Mouse (Mus musculus) MEL (cell line): ENCODE data around the gene Cpn2. TPM values are rescaled to one million over a fixed set of nuclear protein-coding genes. Genes with fewer than 3 reads are reported as not detected.

Experiments
- DNase-seq: peaks from one replicate; pipeline ENCODE4 v3.0.0; 2011; ENCODE audit warnings: low read depth, low spot score
- H3K27ac ChIP-seq: 2 replicates; pipeline ENCODE4 v1.5.1; 2012; ENCODE audit warnings: low read depth, mild to moderate bottlenecking, control low read depth, low read length, moderate library complexity; ENCODE audit not compliant: control insufficient read depth
- H3K27me3 ChIP-seq, 2 experiments: fragments of 150-350 bp in 1 of 2; sonication (generic) in 1 of 2; 2 replicates each; pipeline ENCODE4 v1.6.1; 2012; ENCODE audit warnings: low read length in 2 of 2, mild to moderate bottlenecking in 2 of 2, improper control_type of control experiment in 1 of 2, moderate library complexity in 1 of 2; ENCODE audit not compliant: insufficient read depth in 2 of 2, control insufficient read depth in 1 of 2
- H3K36me3 ChIP-seq, 2 experiments: 2 replicates each; pipeline ENCODE4 v1.6.1; 2012 to 2014; ENCODE audit warnings: low read length in 2 of 2, improper control_type of control experiment in 1 of 2, inconsistent platforms in 1 of 2, mild to moderate bottlenecking in 1 of 2; ENCODE audit not compliant: insufficient read depth in 2 of 2, control insufficient read depth in 1 of 2
- H3K4me1 ChIP-seq, 2 experiments: fragments of 150-350 bp in 1 of 2; sonication (generic) in 1 of 2; 2 replicates each; pipeline ENCODE4 v1.6.1; 2012; ENCODE audit warnings: low read length in 2 of 2, improper control_type of control experiment in 1 of 2, mild to moderate bottlenecking in 1 of 2; ENCODE audit not compliant: insufficient read depth in 2 of 2, control insufficient read depth in 1 of 2
- H3K4me3 ChIP-seq, 2 experiments: fragments of 150-350 bp in 1 of 2; sonication (generic) in 1 of 2; 2 replicates each; pipeline ENCODE4 v1.5.1; 2012; ENCODE audit warnings: low read depth in 2 of 2, low read length in 2 of 2, mild to moderate bottlenecking in 2 of 2, moderate library complexity in 2 of 2, control low read depth in 1 of 2, improper control_type of control experiment in 1 of 2; ENCODE audit not compliant: control insufficient read depth in 1 of 2, insufficient read depth in 1 of 2
- H3K79me2 ChIP-seq: 2 replicates; pipeline ENCODE4 v1.6.1; 2012; ENCODE audit warnings: mild to moderate bottlenecking, low read length, moderate library complexity; ENCODE audit not compliant: control insufficient read depth, poor library complexity, insufficient read depth
- H3K9ac ChIP-seq: 2 replicates; pipeline ENCODE4 v1.6.1; 2012; ENCODE audit warnings: low read depth, mild to moderate bottlenecking, control low read depth, low read length, moderate library complexity; ENCODE audit not compliant: control insufficient read depth, poor library complexity, severe bottlenecking
- H3K9me3 ChIP-seq: fragments of 150-350 bp; sonication (generic); replicated peaks from 2 replicates; pipeline ENCODE4 v1.6.1; 2012; ENCODE audit warnings: mild to moderate bottlenecking, low read length, improper control_type of control experiment, moderate library complexity; ENCODE audit not compliant: insufficient read depth
- CHD1 ChIP-seq: IDR thresholded peaks from 2 replicates; pipeline ENCODE4 v1.6.1; 2012; ENCODE audit warnings: low read depth, mild to moderate bottlenecking, inconsistent platforms, low read length, improper control_type of control experiment
- CHD2 ChIP-seq: IDR thresholded peaks from 2 replicates; pipeline ENCODE4 v1.6.1; 2011; ENCODE audit warnings: low read length, improper control_type of control experiment
- ETS1 ChIP-seq: IDR thresholded peaks from 2 replicates; pipeline ENCODE4 v1.6.1; 2012; ENCODE audit warnings: low read depth, mild to moderate bottlenecking, inconsistent platforms, low read length, improper control_type of control experiment, moderate library complexity
- JUND ChIP-seq: IDR thresholded peaks from 2 replicates; pipeline ENCODE4 v1.6.1; 2011; ENCODE audit warnings: low read depth, mild to moderate bottlenecking, improper control_type of control experiment, low read length
- KAT2A ChIP-seq: conservative IDR thresholded peaks from 2 replicates; pipeline ENCODE4 v1.6.1; 2012; ENCODE audit warnings: low read depth, low read length, improper control_type of control experiment, inconsistent platforms
- MAX ChIP-seq: IDR thresholded peaks from 2 replicates; pipeline ENCODE4 v1.6.1; 2011; ENCODE audit warnings: low read length, improper control_type of control experiment
- MAZ ChIP-seq: IDR thresholded peaks from 2 replicates; pipeline ENCODE4 v1.6.1; 2012; ENCODE audit warnings: low read depth, mild to moderate bottlenecking, inconsistent platforms, low read length, improper control_type of control experiment
- MXI1 ChIP-seq: IDR thresholded peaks from 2 replicates; pipeline ENCODE4 v1.6.1; 2011; ENCODE audit warnings: mild to moderate bottlenecking, low read depth, low read length, improper control_type of control experiment
- MYB ChIP-seq: IDR thresholded peaks from 2 replicates; pipeline ENCODE4 v1.6.1; 2011; ENCODE audit warnings: mild to moderate bottlenecking, low read depth, low read length, improper control_type of control experiment
- MYC ChIP-seq: IDR thresholded peaks from 2 replicates; pipeline ENCODE4 v1.6.1; 2011; ENCODE audit warnings: low read depth, mild to moderate bottlenecking, low read length, improper control_type of control experiment, moderate library complexity
- POLR2AphosphoS5 ChIP-seq: IDR thresholded peaks from 2 replicates; pipeline ENCODE4 v1.6.1; 2012; ENCODE audit warnings: low read depth, borderline replicate concordance, mild to moderate bottlenecking, inconsistent platforms, low read length, moderate library complexity, mixed read lengths
- RAD21 ChIP-seq: IDR thresholded peaks from 2 replicates; pipeline ENCODE4 v1.6.1; 2011; ENCODE audit warnings: mild to moderate bottlenecking, low read depth, low read length, improper control_type of control experiment
- SIN3A ChIP-seq: IDR thresholded peaks from 2 replicates; pipeline ENCODE4 v1.6.1; 2012; ENCODE audit warnings: low read length, improper control_type of control experiment, inconsistent platforms
- UBTF ChIP-seq: IDR thresholded peaks from 2 replicates; pipeline ENCODE4 v1.6.1; 2012; ENCODE audit warnings: low read depth, mild to moderate bottlenecking, inconsistent platforms, low read length, improper control_type of control experiment, moderate library complexity, borderline replicate concordance; ENCODE audit not compliant: insufficient read depth
- USF1 ChIP-seq: IDR thresholded peaks from 2 replicates; pipeline ENCODE4 v1.6.1; 2014; ENCODE audit warnings: low read depth, mild to moderate bottlenecking, inconsistent platforms, low read length, improper control_type of control experiment, moderate library complexity
- ZMIZ1 ChIP-seq: IDR thresholded peaks from 2 replicates; pipeline ENCODE4 v1.6.1; 2012; ENCODE audit warnings: low read depth, mild to moderate bottlenecking, inconsistent platforms, low read length, improper control_type of control experiment, moderate library complexity
- ZNF384 ChIP-seq: IDR thresholded peaks from 2 replicates; pipeline ENCODE4 v1.6.1; 2012; ENCODE audit warnings: low read depth, mild to moderate bottlenecking, inconsistent platforms, low read length, improper control_type of control experiment
- polyA plus RNA-seq, 2 experiments: library from polyadenylated mRNA; stranded (reverse) in 1 of 2; unstranded in 1 of 2; fragments of >175 nt in 1 of 2; fragments of >200 nt in 1 of 2; gene quantifications; 2 replicates each; pipeline versions ENCODE4 v1.2.1 to v1.2.4; 2012; ENCODE audit warnings: low replicate concordance in 2 of 2, low read depth in 1 of 2; ENCODE audit not compliant: insufficient read length in 2 of 2, insufficient read depth in 1 of 2, missing spikeins in 1 of 2
- total RNA-seq: library from RNA; depleted of rRNA; stranded (reverse); fragments of 300-350 nt; gene quantifications from 2 replicates; pipeline ENCODE4 v1.2.3, GENCODE M21; 2012

The Cpn2 gene
- total and polyA plus RNA-seq, 3 experiments: not detected

DNA sequence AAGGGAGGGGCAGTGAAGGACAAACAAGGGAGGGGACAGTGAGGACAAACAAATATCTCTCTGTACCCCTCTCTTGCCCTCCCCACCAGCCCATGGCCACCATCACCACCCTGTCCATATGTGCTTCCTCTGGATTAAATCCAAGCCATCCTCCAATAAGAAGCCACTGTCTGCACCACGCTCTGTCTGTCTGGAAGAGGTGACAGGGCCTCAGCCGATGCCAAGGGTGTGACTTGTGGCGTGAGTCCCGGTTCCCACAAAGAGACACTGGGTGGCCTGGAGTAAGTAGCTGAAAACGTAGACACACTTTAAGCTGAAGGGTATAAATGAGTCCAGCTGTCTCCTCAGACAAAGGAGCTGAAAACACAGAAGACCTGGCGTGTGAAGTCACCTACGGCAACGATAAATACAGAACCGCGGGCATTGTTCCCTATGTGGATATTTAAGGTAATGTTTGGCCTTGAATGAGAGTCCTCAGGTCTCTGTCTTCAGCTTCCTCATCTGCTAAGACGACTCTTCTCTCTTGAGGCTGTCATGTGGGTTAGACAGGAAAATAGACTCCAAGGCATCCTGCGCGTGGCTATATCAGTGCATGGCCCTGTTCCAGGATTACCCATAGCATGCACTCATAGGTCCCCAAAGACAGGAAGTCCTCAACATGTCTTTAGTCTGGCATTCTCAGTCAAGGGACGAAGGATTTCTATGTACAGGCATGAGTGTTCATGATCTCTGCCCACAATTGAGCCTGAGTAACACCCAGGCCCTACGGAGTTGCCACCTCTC lies 8.4 kb upstream of the Cpn2 start:
- peaks cover 0 to 5% of the 10 kb centered on the region in 2 experiments; a peak in 1 of 4 replicates for H3K4me1 ChIP-seq
- no peaks in the 10 kb centered on the region for H3K36me3 ChIP-seq
- TF ChIP-seq KAT2A (no peak), USF1 (no peak), ZNF384 (no peak), UBTF (no peak), CHD1 (no peak), MYB (no peak), MXI1 (no peak), MAZ (no peak), ETS1 (no peak), RAD21 (no peak), JUND (no peak), MAX (no peak)
- H3K4me3 ChIP-seq: no peak overlapping the region
- no peak overlapping the region for H3K27ac ChIP-seq
- no peaks in the 10 kb centered on the region for H3K9me3 ChIP-seq
- H3K79me2 ChIP-seq: no peaks in the 10 kb centered on the region
- peaks cover 0 to 5% of the 10 kb centered on the region in 2 experiments; a peak in 2 of 4 replicates for H3K27me3 ChIP-seq
- no peak overlapping the region for H3K9ac ChIP-seq
- DNase-seq: peak; percentile 56

DNA sequence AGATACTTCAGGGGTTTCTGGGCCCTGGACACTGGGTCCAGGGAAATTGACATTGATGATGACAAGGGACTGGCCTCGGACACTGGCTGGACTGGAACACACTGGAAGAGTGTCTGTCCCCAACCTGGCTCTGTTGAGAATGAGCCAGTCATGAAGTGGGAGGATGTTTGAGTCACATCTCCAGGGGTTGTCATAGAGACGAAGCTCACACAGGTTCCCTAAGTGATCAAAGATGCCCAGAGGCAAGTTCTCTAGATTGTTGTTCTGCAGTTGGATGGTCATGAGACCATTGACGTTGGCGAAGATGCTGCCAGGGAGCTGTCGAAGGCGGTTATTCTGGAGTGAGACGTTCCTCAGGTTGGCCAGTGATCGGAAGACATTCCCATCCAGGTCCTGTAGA lies 5.8 kb upstream of the Cpn2 start:
- DNase-seq: no peak
- Histone ChIP-seq H3K27me3 (peaks cover 2 to 7% of the 10 kb centered on the region in 2 experiments; a peak in 2 of 4 replicates), H3K4me3 (no peak overlapping the region)

More for the DNA sequence above, 5.8 kb upstream of the Cpn2 start:
- H3K27ac ChIP-seq: no peak overlapping the region
- no peaks in the 10 kb centered on the region for H3K36me3 ChIP-seq
- no peak for TF ChIP-seq KAT2A
- TF ChIP-seq JUND: no peak
- no peak for TF ChIP-seq SIN3A
- TF ChIP-seq USF1: no peak
- TF ChIP-seq MYB: no peak
- TF ChIP-seq ZMIZ1: no peak
- TF ChIP-seq MYC: no peak
- no peak for TF ChIP-seq CHD2
- no peak for TF ChIP-seq POLR2AphosphoS5
- H3K9me3 ChIP-seq: no peaks in the 10 kb centered on the region
- H3K4me1 ChIP-seq: peaks cover 0 to 5% of the 10 kb centered on the region in 2 experiments; a peak in 1 of 4 replicates
- no peak overlapping the region for H3K9ac ChIP-seq
- H3K79me2 ChIP-seq: no peaks in the 10 kb centered on the region
